Mouse (Mus musculus) stomach, postnatal 0 days (tissue): ENCODE measurements around the gene Speer1. TPM values are rescaled to one million over a fixed set of nuclear protein-coding genes. Genes with fewer than 3 reads are reported as not detected.
"Not testable (repeated sequence)": the region's sequence is repeated elsewhere in the genome, so short reads cannot be mapped to it uniquely, and the experiment has no call there.

ENCODE experiments used
- ATAC-seq: fragments of 200-750 bp; cut with Nextera tagmentation; 2 replicates; pipeline ENCODE4 v1.8.0; 2017; ENCODE audit not compliant: low FRiP score, low TSS enrichment
- DNase-seq: peaks from one replicate; pipeline ENCODE4 v3.0.0-alpha.2; 2016; ENCODE audit warnings: low spot score
- H3K27ac ChIP-seq: fragments of 300-500 bp; sonication (generic); replicated peaks from 2 replicates; pipeline ENCODE4 v1.5.1; 2014; ENCODE audit warnings: mild to moderate bottlenecking, control low read depth
- H3K27me3 ChIP-seq: fragments of 300-500 bp; sonication (generic); 2 replicates; pipeline ENCODE4 v1.6.1; 2014; ENCODE audit warnings: low read length; ENCODE audit not compliant: control insufficient read depth, insufficient read depth
- H3K36me3 ChIP-seq: fragments of 300-500 bp; sonication (generic); 2 replicates; pipeline ENCODE4 v1.6.1; 2014; ENCODE audit warnings: low read length, mixed read lengths; ENCODE audit not compliant: control insufficient read depth, insufficient read depth
- H3K4me1 ChIP-seq: fragments of 300-500 bp; sonication (generic); replicated peaks from 2 replicates; pipeline ENCODE4 v1.6.1; 2014; ENCODE audit warnings: antibody characterized with exemption; ENCODE audit not compliant: control insufficient read depth, insufficient read depth
- H3K4me2 ChIP-seq: fragments of 300-500 bp; sonication (generic); replicated peaks from 2 replicates; pipeline ENCODE4 v1.6.1; 2014; ENCODE audit warnings: low read depth, mild to moderate bottlenecking, control low read depth, moderate library complexity
- H3K4me3 ChIP-seq: fragments of 300-500 bp; sonication (generic); 2 replicates; pipeline ENCODE4 v1.5.1; 2014; ENCODE audit warnings: low read depth, low read length, control low read depth
- H3K9ac ChIP-seq: fragments of 300-500 bp; sonication (generic); 2 replicates; pipeline ENCODE4 v1.6.1; 2014; ENCODE audit warnings: mild to moderate bottlenecking, low read length, control low read depth, mixed read lengths
- H3K9me3 ChIP-seq: fragments of 300-500 bp; sonication (generic); 2 replicates; pipeline ENCODE4 v1.6.1; 2016; ENCODE audit warnings: low read length; ENCODE audit not compliant: control insufficient read depth
- WGBS: fragments of 180-500 bp; shearing (Covaris S2); extraction: QIAGEN DNeasy Blood & Tissue Kit; methylation state at CpG from one replicate; pipeline ENCODE4 v1.1.7; 2014; 5-methylcytosine and 5-hydroxymethylcytosine counted together
- polyA plus RNA-seq: library from polyadenylated mRNA; unstranded; fragments of >200 nt; fragmentation: Nextera tagmentation; extraction: Ambion mirVana; gene quantifications from 2 replicates; pipeline ENCODE4 v1.2.1, GENCODE M21; 2015

Speer1 gene
- not detected in 2 replicates for polyA plus RNA-seq

DNA sequence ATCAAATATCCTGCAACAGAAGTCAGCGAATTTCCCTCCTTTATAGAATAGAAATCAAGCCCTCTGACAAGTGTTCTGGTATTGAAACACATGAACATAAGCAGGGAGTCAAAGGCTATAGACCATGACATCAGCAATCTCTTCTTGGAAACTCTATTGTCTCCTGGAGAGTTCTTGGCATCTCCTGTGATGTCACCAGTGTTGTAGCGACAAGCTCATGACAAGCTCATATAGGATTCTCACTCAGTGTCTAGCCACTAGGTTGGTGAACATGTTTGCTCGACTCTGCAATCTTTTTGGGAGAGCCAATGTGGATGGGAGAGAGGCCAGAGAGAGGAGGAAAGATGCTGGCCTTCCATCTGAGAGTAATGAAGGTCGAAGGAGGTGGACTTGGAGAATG is at the start of gene Speer1:
Speer1 (plus strand) TSS at position 301 of the 400 bp plus-strand sequence.
- not testable (repeated sequence) for DNase-seq, ATAC-seq, H3K4me2 ChIP-seq, H3K36me3 ChIP-seq, H3K4me1 ChIP-seq, H3K4me3 ChIP-seq, H3K27me3 ChIP-seq, H3K9me3 ChIP-seq, H3K9ac ChIP-seq, H3K27ac ChIP-seq
- 80% methylated on average over 1 of the region's 4 CpGs for WGBS

Other genes starting within 250 kb of the Speer1 start
- not detected in 2 replicates for gene Gm8879, start 213.9 kb upstream of the Speer1 start, polyA plus RNA-seq
- not detected in 2 replicates for gene Gm5861, start 158.4 kb upstream of the Speer1 start, polyA plus RNA-seq
- gene Gm8890, start 85.5 kb upstream of the Speer1 start, polyA plus RNA-seq, result not detected in 2 replicates
- gene Gm8897, start 74.9 kb downstream of the Speer1 start, polyA plus RNA-seq, result not detected in 2 replicates
- not detected in 2 replicates for gene Gm8906, start 161.2 kb downstream of the Speer1 start, polyA plus RNA-seq